Mouse (Mus musculus) erythroblast, embryonic 14.5 days (primary cell): Measurements from ENCODE around the gene Card14.

Source experiments
- GATA1 ChIP-seq: IDR thresholded peaks from 2 replicates; pipeline ENCODE4 v1.6.1; 2012; ENCODE audit warnings: low read length, inconsistent platforms, mixed read lengths
- TAL1 ChIP-seq: IDR thresholded peaks from 3 replicates; pipeline ENCODE4 v1.6.1; 2012; ENCODE audit warnings: low read length, inconsistent platforms, mixed read lengths

GRCm38 (mm10) chr11:119265811-119266210 lies 41.8 kb upstream of the Card14 start:
- TF ChIP-seq TAL1: no peak
- TF ChIP-seq GATA1: no peak
